Mouse (Mus musculus): ENCODE measurements at regions not wholly inside any gene's neighbourhood (a gene's known extent, or its start where the extent isn't known, plus 50 kb on each side); places are given as distances from the start of the nearest gene placed in this dataset.

- Histone ChIP-seq H3K9me3 (ENCODE audit: control insufficient read depth, low read length) (no peaks in the 10 kb centered on the region), H3K4me2 (ENCODE audit: low read depth, low read length) (no peak overlapping the region), H3K4me3 (ENCODE audit: low read length) (no peak overlapping the region), H3K9ac (ENCODE audit: low read depth, low read length) (no peak overlapping the region), H3K27ac (ENCODE audit: low read length) (no peak overlapping the region), H3K27me3 (replicated peaks; ENCODE audit: control insufficient read depth, insufficient read depth, low read length) (no peaks in the 10 kb centered on the region), H3K36me3 (ENCODE audit: control insufficient read depth, insufficient read depth, low read length) (no peaks in the 10 kb centered on the region), H3K4me1 (ENCODE audit: control insufficient read depth, insufficient read depth, low read length) (no peaks in the 10 kb centered on the region)
- ATAC-seq: no peak
Measured at GRCm38 (mm10) chr2:45475996-45476395, 358.8 kb upstream of the Zeb2 start.

GRCm38 (mm10) chr2:45464306-45464705 lies 347.1 kb upstream of the Zeb2 start:
- Histone ChIP-seq H3K27ac (ENCODE audit: low read length) (no peak overlapping the region), H3K27me3 (replicated peaks; ENCODE audit: control insufficient read depth, insufficient read depth, low read length) (no peaks in the 10 kb centered on the region), H3K4me1 (ENCODE audit: control insufficient read depth, insufficient read depth, low read length) (no peaks in the 10 kb centered on the region), H3K4me3 (ENCODE audit: low read length) (no peak overlapping the region), H3K9me3 (ENCODE audit: control insufficient read depth, low read length) (no peaks in the 10 kb centered on the region), H3K4me2 (ENCODE audit: low read depth, low read length) (no peak overlapping the region), H3K36me3 (ENCODE audit: control insufficient read depth, insufficient read depth, low read length) (no peaks in the 10 kb centered on the region), H3K9ac (ENCODE audit: low read depth, low read length) (no peak overlapping the region)
- WGBS: 69% methylated on average over 4 of the region's 4 CpGs
- ATAC-seq: no peak

GRCm38 (mm10) chr2:45459410-45459809 lies 342.2 kb upstream of the Zeb2 start:
- no peak overlapping the region for H3K4me2 ChIP-seq (ENCODE audit: low read depth, low read length)
- no peaks in the 10 kb centered on the region for H3K36me3 ChIP-seq (ENCODE audit: control insufficient read depth, insufficient read depth, low read length)
- no peak overlapping the region for H3K4me3 ChIP-seq (ENCODE audit: low read length)
- H3K27me3 ChIP-seq (replicated peaks; ENCODE audit: control insufficient read depth, insufficient read depth, low read length): no peaks in the 10 kb centered on the region
- ATAC-seq: no peak
- no peaks in the 10 kb centered on the region for H3K4me1 ChIP-seq (ENCODE audit: control insufficient read depth, insufficient read depth, low read length)
- H3K27ac ChIP-seq (ENCODE audit: low read length): no peak overlapping the region
- no peak overlapping the region for H3K9ac ChIP-seq (ENCODE audit: low read depth, low read length)
- H3K9me3 ChIP-seq (ENCODE audit: control insufficient read depth, low read length): no peaks in the 10 kb centered on the region

- Histone ChIP-seq H3K9me3 (ENCODE audit: control insufficient read depth, low read length) (no peaks in the 10 kb centered on the region), H3K4me1 (ENCODE audit: control insufficient read depth, insufficient read depth, low read length) (no peaks in the 10 kb centered on the region), H3K27me3 (replicated peaks; ENCODE audit: control insufficient read depth, insufficient read depth, low read length) (no peaks in the 10 kb centered on the region), H3K27ac (ENCODE audit: low read length) (no peak overlapping the region), H3K36me3 (ENCODE audit: control insufficient read depth, insufficient read depth, low read length) (no peaks in the 10 kb centered on the region), H3K4me2 (ENCODE audit: low read depth, low read length) (no peak overlapping the region), H3K4me3 (ENCODE audit: low read length) (no peak overlapping the region), H3K9ac (ENCODE audit: low read depth, low read length) (no peak overlapping the region)
- ATAC-seq: no peak
- 95% methylated on average over 2 of the region's 2 CpGs for whole genome bisulfite sequencing
Measured at GRCm38 (mm10) chr2:45454811-45455210, 337.6 kb upstream of the Zeb2 start.

- H3K36me3 ChIP-seq (ENCODE audit: control insufficient read depth, insufficient read depth, low read length): no peaks in the 10 kb centered on the region
- no peak for ATAC-seq
- no peak overlapping the region for H3K4me2 ChIP-seq (ENCODE audit: low read depth, low read length)
- no peak overlapping the region for H3K9ac ChIP-seq (ENCODE audit: low read depth, low read length)
- 65% methylated on average over 4 of the region's 4 CpGs for WGBS
- H3K4me3 ChIP-seq (ENCODE audit: low read length): no peak overlapping the region
- no peaks in the 10 kb centered on the region for H3K27me3 ChIP-seq (replicated peaks; ENCODE audit: control insufficient read depth, insufficient read depth, low read length)
- H3K27ac ChIP-seq (ENCODE audit: low read length): no peak overlapping the region
- no peaks in the 10 kb centered on the region for H3K9me3 ChIP-seq (ENCODE audit: control insufficient read depth, low read length)
- no peaks in the 10 kb centered on the region for H3K4me1 ChIP-seq (ENCODE audit: control insufficient read depth, insufficient read depth, low read length)
Measured at GRCm38 (mm10) chr2:45439146-45439545, 322.0 kb upstream of the Zeb2 start.

- no peaks in the 10 kb centered on the region for H3K36me3 ChIP-seq (ENCODE audit: control insufficient read depth, insufficient read depth, low read length)
- 67% methylated on average over 9 of the region's 9 CpGs for WGBS
- ATAC-seq: no peak
- no peak overlapping the region for H3K27ac ChIP-seq (ENCODE audit: low read length)
- H3K9me3 ChIP-seq (ENCODE audit: control insufficient read depth, low read length): no peaks in the 10 kb centered on the region
- no peak overlapping the region for H3K4me2 ChIP-seq (ENCODE audit: low read depth, low read length)
- no peaks in the 10 kb centered on the region for H3K4me1 ChIP-seq (ENCODE audit: control insufficient read depth, insufficient read depth, low read length)
- no peaks in the 10 kb centered on the region for H3K27me3 ChIP-seq (replicated peaks; ENCODE audit: control insufficient read depth, insufficient read depth, low read length)
- H3K4me3 ChIP-seq (ENCODE audit: low read length): no peak overlapping the region
- H3K9ac ChIP-seq (ENCODE audit: low read depth, low read length): no peak overlapping the region
Measured at GRCm38 (mm10) chr2:45438739-45439138, 321.5 kb upstream of the Zeb2 start.

- no peak overlapping the region for H3K4me3 ChIP-seq (ENCODE audit: low read length)
- H3K36me3 ChIP-seq (ENCODE audit: control insufficient read depth, insufficient read depth, low read length): no peaks in the 10 kb centered on the region
- H3K4me2 ChIP-seq (ENCODE audit: low read depth, low read length): no peak overlapping the region
- no peaks in the 10 kb centered on the region for H3K27me3 ChIP-seq (replicated peaks; ENCODE audit: control insufficient read depth, insufficient read depth, low read length)
- H3K9me3 ChIP-seq (ENCODE audit: control insufficient read depth, low read length): no peaks in the 10 kb centered on the region
- no peaks in the 10 kb centered on the region for H3K4me1 ChIP-seq (ENCODE audit: control insufficient read depth, insufficient read depth, low read length)
- no peak overlapping the region for H3K27ac ChIP-seq (ENCODE audit: low read length)
- H3K9ac ChIP-seq (ENCODE audit: low read depth, low read length): no peak overlapping the region
- ATAC-seq: no peak
- 66% methylated on average over 6 of the region's 6 CpGs for WGBS
Measured at GRCm38 (mm10) chr2:45435261-45435980, 318.2 kb upstream of the Zeb2 start.

- WGBS: 89% methylated on average over 5 of the region's 5 CpGs
- no peaks in the 10 kb centered on the region for H3K27me3 ChIP-seq (replicated peaks; ENCODE audit: control insufficient read depth, insufficient read depth, low read length)
- no peak for ATAC-seq
Measured at GRCm38 (mm10) chr2:45434789-45435188, 317.6 kb upstream of the Zeb2 start.

GRCm38 (mm10) chr2:45434169-45434568 lies 317.0 kb upstream of the Zeb2 start:
- WGBS: 95% methylated on average over 1 of the region's 1 CpGs
- H3K27me3 ChIP-seq (replicated peaks; ENCODE audit: control insufficient read depth, insufficient read depth, low read length): no peaks in the 10 kb centered on the region
- no peak overlapping the region for H3K4me2 ChIP-seq (ENCODE audit: low read depth, low read length)
- no peak overlapping the region for H3K4me3 ChIP-seq (ENCODE audit: low read length)
- no peak for ATAC-seq
- H3K9ac ChIP-seq (ENCODE audit: low read depth, low read length): no peak overlapping the region
- H3K36me3 ChIP-seq (ENCODE audit: control insufficient read depth, insufficient read depth, low read length): no peaks in the 10 kb centered on the region
- no peak overlapping the region for H3K27ac ChIP-seq (ENCODE audit: low read length)
- H3K9me3 ChIP-seq (ENCODE audit: control insufficient read depth, low read length): no peaks in the 10 kb centered on the region
- no peaks in the 10 kb centered on the region for H3K4me1 ChIP-seq (ENCODE audit: control insufficient read depth, insufficient read depth, low read length)

More at GRCm38 (mm10) chr2:45434789-45435188, 317.6 kb upstream of the Zeb2 start:
- Histone ChIP-seq H3K9me3 (ENCODE audit: control insufficient read depth, low read length) (no peaks in the 10 kb centered on the region), H3K9ac (ENCODE audit: low read depth, low read length) (no peak overlapping the region), H3K4me3 (ENCODE audit: low read length) (no peak overlapping the region), H3K4me1 (ENCODE audit: control insufficient read depth, insufficient read depth, low read length) (no peaks in the 10 kb centered on the region), H3K27ac (ENCODE audit: low read length) (no peak overlapping the region), H3K36me3 (ENCODE audit: control insufficient read depth, insufficient read depth, low read length) (no peaks in the 10 kb centered on the region), H3K4me2 (ENCODE audit: low read depth, low read length) (no peak overlapping the region)

- no peak for ATAC-seq
- Histone ChIP-seq H3K9ac (ENCODE audit: low read depth, low read length) (no peak overlapping the region), H3K36me3 (ENCODE audit: control insufficient read depth, insufficient read depth, low read length) (no peaks in the 10 kb centered on the region), H3K4me2 (ENCODE audit: low read depth, low read length) (no peak overlapping the region), H3K27me3 (replicated peaks; ENCODE audit: control insufficient read depth, insufficient read depth, low read length) (no peaks in the 10 kb centered on the region), H3K4me1 (ENCODE audit: control insufficient read depth, insufficient read depth, low read length) (no peaks in the 10 kb centered on the region), H3K27ac (ENCODE audit: low read length) (no peak overlapping the region), H3K9me3 (ENCODE audit: control insufficient read depth, low read length) (no peaks in the 10 kb centered on the region), H3K4me3 (ENCODE audit: low read length) (no peak overlapping the region)
- WGBS: 92% methylated on average over 4 of the region's 4 CpGs
Measured at GRCm38 (mm10) chr2:45431366-45431765, 314.2 kb upstream of the Zeb2 start.
